Mouse (Mus musculus) limb, embryonic 14.5 days (tissue): ENCODE measurements around the gene Gm20219. TPM values are rescaled to one million over a fixed set of nuclear protein-coding genes. Genes with fewer than 3 reads are reported as not detected.

ENCODE experiments used
- ATAC-seq: fragments of 200-750 bp; cut with Nextera tagmentation; 2 replicates; pipeline ENCODE4 v1.8.0; 2017; ENCODE audit warnings: low read depth, moderate number of reproducible peaks, moderate TSS enrichment; ENCODE audit not compliant: low FRiP score
- DNase-seq: peaks from one replicate; pipeline ENCODE4 v3.0.0-alpha.2; 2015; ENCODE audit warnings: low spot score
- H3K27ac ChIP-seq: fragments of 300-500 bp; sonication (generic); replicated peaks from 2 replicates; pipeline ENCODE4 v1.5.1; 2014; ENCODE audit warnings: low read depth, mild to moderate bottlenecking, low read length, moderate library complexity, mixed read lengths
- H3K27me3 ChIP-seq: fragments of 300-500 bp; sonication (generic); 2 replicates; pipeline ENCODE4 v1.6.1; 2014; ENCODE audit warnings: low read length, mixed read lengths; ENCODE audit not compliant: control insufficient read depth, insufficient read depth
- H3K36me3 ChIP-seq: fragments of 300-500 bp; sonication (generic); 2 replicates; pipeline ENCODE4 v1.6.1; 2014; ENCODE audit warnings: mild to moderate bottlenecking, low read length, moderate library complexity, mixed read lengths; ENCODE audit not compliant: control insufficient read depth, insufficient read depth
- H3K4me1 ChIP-seq: fragments of 300-500 bp; sonication (generic); 2 replicates; pipeline ENCODE4 v1.6.1; 2014; ENCODE audit warnings: antibody characterized with exemption, low read length, mixed read lengths; ENCODE audit not compliant: control insufficient read depth, insufficient read depth
- H3K4me2 ChIP-seq: fragments of 300-500 bp; sonication (generic); replicated peaks from 2 replicates; pipeline ENCODE4 v1.6.1; 2014; ENCODE audit warnings: low read depth, mild to moderate bottlenecking, low read length, moderate library complexity; ENCODE audit not compliant: severe bottlenecking
- H3K4me3 ChIP-seq: fragments of 300-500 bp; sonication (generic); replicated peaks from 2 replicates; pipeline ENCODE4 v1.5.1; 2014; ENCODE audit warnings: low read length
- H3K9ac ChIP-seq: fragments of 300-500 bp; sonication (generic); 2 replicates; pipeline ENCODE4 v1.6.1; 2014; ENCODE audit warnings: mild to moderate bottlenecking, low read depth, low read length, moderate library complexity; ENCODE audit not compliant: severe bottlenecking
- H3K9me3 ChIP-seq: fragments of 300-500 bp; sonication (generic); 2 replicates; pipeline ENCODE4 v1.6.1; 2016; ENCODE audit warnings: low read length; ENCODE audit not compliant: control insufficient read depth
- POLR2A ChIP-seq: fragments of 200-500 bp; IDR thresholded peaks from 2 replicates; pipeline ENCODE4 v1.8.0; 2012; ENCODE audit warnings: inconsistent platforms, mild to moderate bottlenecking, moderate library complexity, borderline replicate concordance; ENCODE audit not compliant: insufficient read depth, insufficient read length; ENCODE audit errors: extremely low read depth
- WGBS: fragments of 180-500 bp; shearing (Covaris S2); extraction: QIAGEN DNeasy Blood & Tissue Kit; methylation state at CpG from one replicate; pipeline ENCODE4 v1.1.7; 2014; 5-methylcytosine and 5-hydroxymethylcytosine counted together
- polyA plus RNA-seq, 2 experiments: library from polyadenylated mRNA; depleted of rRNA in 1 of 2; stranded (reverse) in 1 of 2; unstranded in 1 of 2; fragments of >200 nt; fragmentation: Nextera tagmentation in 1 of 2; extraction: Ambion mirVana in 1 of 2; gene quantifications; 2 replicates each; pipeline versions ENCODE4 v1.2.1 to v1.2.3; 2012 to 2014

The Gm20219 gene
- polyA plus RNA-seq, 2 experiments: 7.7 to 9.1 TPM

DNA sequence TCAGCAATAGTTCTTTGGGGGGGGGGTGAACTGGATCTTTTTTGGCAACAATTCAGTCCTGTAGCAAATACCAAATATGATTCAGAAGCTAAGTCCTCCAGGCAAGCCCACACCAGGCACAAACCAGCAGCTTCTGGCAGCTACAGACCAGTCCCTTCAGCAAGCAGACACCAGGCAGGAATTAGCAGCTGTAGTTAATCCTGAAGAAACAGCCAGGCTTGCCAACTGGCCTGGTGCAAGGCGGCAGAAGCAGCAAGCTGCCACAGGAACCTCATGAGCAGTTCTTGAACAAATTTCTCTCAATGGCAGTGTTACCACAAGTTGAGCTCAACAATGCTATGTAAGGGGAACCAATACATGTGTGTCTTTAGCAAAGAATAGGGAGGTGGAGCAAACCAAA, 31.4 kb downstream of the Gm20219 start:
- no peak overlapping the region for H3K9ac ChIP-seq
- 61% methylated on average over 1 of the region's 1 CpGs for WGBS
- DNase-seq (no peak), ATAC-seq (no peak)
- H3K27ac ChIP-seq: no peak overlapping the region
- no peak overlapping the region for H3K4me2 ChIP-seq
- no peaks in the 10 kb centered on the region for H3K36me3 ChIP-seq
- H3K9me3 ChIP-seq: no peaks in the 10 kb centered on the region
- no peaks in the 10 kb centered on the region for H3K4me1 ChIP-seq
- no peak overlapping the region for H3K4me3 ChIP-seq
- no peaks in the 10 kb centered on the region for H3K27me3 ChIP-seq
- TF ChIP-seq POLR2A: no peak

DNA sequence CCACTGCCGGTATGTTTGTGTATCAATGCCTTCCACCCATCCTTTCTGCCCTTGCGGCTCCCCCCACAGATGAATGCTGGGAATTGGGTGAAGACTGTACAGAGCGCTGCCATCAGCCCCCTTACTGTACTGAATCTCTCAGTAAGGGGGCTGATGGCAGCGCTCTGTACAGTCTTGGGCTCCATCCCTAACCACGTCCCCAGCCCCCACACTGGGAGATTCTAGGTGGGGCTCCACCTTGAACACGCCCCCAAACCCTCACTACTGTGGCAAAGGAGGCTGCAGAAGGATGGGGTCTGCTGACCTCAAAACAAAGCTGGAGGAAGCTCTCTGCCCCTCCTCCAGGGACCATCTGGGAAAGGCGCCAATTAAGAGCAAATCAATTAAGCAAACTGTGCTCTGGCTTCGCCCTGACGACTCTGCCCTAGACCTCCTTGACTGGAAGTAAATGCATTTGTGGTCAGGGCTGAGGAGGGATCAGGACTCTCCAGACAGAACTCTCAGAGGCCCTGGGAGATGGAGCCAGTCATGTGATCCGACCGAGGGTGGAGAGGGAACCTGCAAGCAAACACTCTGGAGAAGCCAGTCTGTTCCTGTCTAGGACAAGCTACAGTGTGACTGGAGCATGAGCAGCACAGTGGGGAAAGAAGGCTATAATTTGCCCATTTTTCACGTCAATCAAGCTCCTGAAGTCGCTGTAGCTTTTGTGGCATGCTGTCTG, 38.3 kb downstream of the Gm20219 start:
- TF ChIP-seq POLR2A: no peak
- Histone ChIP-seq H3K4me3 (no peak overlapping the region), H3K9me3 (no peaks in the 10 kb centered on the region), H3K36me3 (no peaks in the 10 kb centered on the region), H3K9ac (0 out of 2 replicates have a peak overlapping the region, but pooled peaks have one; percentile 26), H3K4me2 (no peak overlapping the region), H3K4me1 (peaks cover 6% of the 10 kb centered on the region), H3K27ac (no peak overlapping the region), H3K27me3 (peaks cover 24% of the 10 kb centered on the region)
- DNase-seq: no peak
- WGBS: 8% methylated on average over 12 of the region's 13 CpGs
- ATAC-seq: no peak; the same call in 1 of the 2 replicates

DNA sequence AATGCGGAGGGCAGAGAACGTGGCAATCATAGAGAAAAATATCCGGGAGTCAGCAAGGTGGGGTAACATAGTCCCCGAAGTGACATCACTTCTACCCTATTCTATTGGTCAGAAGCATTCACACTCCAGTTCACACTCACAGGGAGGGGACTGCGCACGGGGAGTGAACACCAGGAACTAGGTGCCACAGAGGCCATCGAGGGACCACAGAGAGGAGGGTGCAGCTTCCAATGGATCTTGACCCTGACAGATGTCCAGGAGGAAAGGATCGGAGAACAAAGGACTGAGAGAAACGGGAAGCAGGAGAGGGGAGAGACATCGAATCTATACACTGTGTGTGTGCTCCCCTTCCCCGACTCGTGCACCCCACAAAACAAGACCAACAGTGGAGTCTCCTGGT, 39.3 kb downstream of the Gm20219 start:
- 52% methylated on average over 12 of the region's 12 CpGs for WGBS
- Histone ChIP-seq H3K4me3 (no peak overlapping the region), H3K4me2 (no peak overlapping the region), H3K27ac (no peak overlapping the region), H3K36me3 (no peaks in the 10 kb centered on the region), H3K4me1 (peaks cover 6% of the 10 kb centered on the region), H3K9me3 (no peaks in the 10 kb centered on the region), H3K27me3 (peaks cover 34% of the 10 kb centered on the region), H3K9ac (no peak overlapping the region)
- ATAC-seq (no peak), DNase-seq (no peak)
- TF ChIP-seq POLR2A: no peak

DNA sequence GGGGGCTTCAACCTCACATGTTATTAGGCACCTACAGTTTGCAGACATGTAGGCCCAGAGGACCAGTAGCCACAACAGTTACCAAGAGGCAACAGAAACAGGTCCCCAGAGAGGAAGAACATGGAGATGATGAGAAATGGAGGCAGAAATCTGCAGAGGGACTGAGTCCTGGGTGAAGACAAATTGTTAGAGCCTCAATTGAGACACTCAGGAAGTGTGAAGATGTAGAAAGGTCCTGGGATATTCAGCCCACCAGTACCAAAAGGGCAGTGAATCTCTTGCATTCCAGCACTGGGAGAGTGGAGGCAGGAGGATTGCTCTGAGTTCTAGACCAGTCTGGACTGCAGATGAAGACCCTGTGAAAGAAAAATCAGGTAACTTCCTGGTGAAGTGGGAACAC, 39.9 kb downstream of the Gm20219 start:
- no peaks in the 10 kb centered on the region for H3K36me3 ChIP-seq
- no peak overlapping the region for H3K4me3 ChIP-seq
- peaks cover 39% of the 10 kb centered on the region for H3K27me3 ChIP-seq
- TF ChIP-seq POLR2A: no peak
- no peak overlapping the region for H3K27ac ChIP-seq
- ATAC-seq: no peak
- no peak overlapping the region for H3K9ac ChIP-seq
- no peak overlapping the region for H3K4me2 ChIP-seq
- no peak for DNase-seq
- peaks cover 6% of the 10 kb centered on the region for H3K4me1 ChIP-seq
- no peaks in the 10 kb centered on the region for H3K9me3 ChIP-seq

DNA sequence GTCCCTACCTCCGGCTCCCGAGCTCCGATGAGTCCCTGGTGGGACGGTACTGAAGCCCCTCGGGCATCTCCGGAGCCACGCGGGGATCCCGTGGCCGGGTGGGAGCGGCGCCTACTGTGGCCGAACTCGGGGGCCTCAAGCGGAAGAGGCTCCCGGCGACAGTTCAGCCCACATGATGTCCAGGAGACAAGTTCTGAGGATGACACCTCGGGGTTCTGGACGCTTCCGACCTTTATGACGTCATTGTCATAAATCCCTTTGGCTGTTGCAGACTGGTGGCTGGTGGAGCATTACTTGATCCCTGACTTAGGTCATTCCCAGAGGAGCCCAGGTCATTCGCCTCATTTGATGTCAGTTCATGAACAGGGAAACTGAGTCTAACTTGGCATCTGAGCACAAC, 41.9 kb downstream of the Gm20219 start, which contains the start of gene Znrf4:
Gene Znrf4 (minus strand): TSS at position 122 of the 400 bp plus-strand sequence.
- TF ChIP-seq POLR2A: no peak
- peaks cover 6% of the 10 kb centered on the region for H3K4me1 ChIP-seq
- H3K9me3 ChIP-seq: no peaks in the 10 kb centered on the region
- peak within 1 kb of the TSS; percentile 29 for H3K4me3 ChIP-seq
- H3K27me3 ChIP-seq: peaks cover 45% of the 10 kb centered on the region
- no peak within 1 kb of the TSS for H3K27ac ChIP-seq
- H3K4me2 ChIP-seq: peak within 1 kb of the TSS; percentile 43
- DNase-seq: no peak
- H3K9ac ChIP-seq: 0 out of 2 replicates have a peak within 1 kb of the TSS, but pooled peaks have one; percentile 16
- ATAC-seq: no peak
- 59% methylated on average over 22 of the region's 22 CpGs for WGBS
- H3K36me3 ChIP-seq: no peaks in the 10 kb centered on the region
